Mouse (Mus musculus): Measurements from ENCODE around the gene Capn12.
A peak's percentile ranks its signal among the peaks of the same experiment; 100 is the strongest.

Gene Capn12

DNA sequence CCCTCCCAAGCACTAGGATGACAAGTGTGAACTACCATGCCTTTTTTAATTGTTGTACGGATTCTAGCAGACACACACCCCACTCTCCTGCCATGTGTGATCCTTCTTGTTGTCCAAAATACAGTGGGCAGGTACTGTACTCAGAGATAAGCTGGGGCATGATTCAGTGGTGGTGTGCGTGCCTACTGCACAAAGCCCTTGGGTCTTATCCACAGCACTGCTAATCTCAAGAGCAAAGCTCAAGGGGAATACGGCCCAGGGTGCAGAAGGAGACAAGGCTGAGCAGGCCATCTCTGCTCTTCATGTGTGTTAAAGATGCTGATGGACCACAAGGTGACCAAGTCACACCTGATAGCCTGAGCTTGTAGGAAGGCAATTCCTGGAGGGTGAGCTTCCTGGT, 40.0 kb downstream of the Capn12 start:
- no peak for DNase-seq (ENCODE audit: low spot score)

GRCm38 (mm10) chr7:28921722-28922465, 40.7 kb downstream of the Capn12 start:
- DNase-seq (ENCODE audit: low spot score) = no peak

DNA sequence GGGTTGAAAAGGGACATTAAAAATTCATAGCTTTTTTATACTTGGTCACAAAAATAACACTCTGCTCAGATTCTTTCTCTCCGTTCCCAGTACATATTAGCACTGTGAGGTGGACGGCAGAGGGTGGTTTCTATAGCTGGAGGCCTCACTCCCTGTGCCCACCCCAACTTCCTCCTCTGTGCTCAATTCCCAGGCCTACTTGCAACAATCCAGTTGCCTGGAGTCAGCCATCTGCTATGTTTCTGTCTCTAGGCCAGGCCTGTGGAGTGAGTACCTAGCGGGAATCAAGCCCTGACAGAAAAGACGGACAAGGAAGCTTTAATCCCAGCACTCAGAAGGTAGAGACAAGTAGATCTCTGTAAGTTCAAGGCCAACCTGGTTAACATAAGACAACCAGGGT, 41.4 kb downstream of the Capn12 start:
- no peak for DNase-seq (ENCODE audit: low spot score)

GRCm38 (mm10) chr7:28923865-28924291, 42.7 kb downstream of the Capn12 start:
- DNase-seq (ENCODE audit: low spot score) = peak; percentile 61

DNA sequence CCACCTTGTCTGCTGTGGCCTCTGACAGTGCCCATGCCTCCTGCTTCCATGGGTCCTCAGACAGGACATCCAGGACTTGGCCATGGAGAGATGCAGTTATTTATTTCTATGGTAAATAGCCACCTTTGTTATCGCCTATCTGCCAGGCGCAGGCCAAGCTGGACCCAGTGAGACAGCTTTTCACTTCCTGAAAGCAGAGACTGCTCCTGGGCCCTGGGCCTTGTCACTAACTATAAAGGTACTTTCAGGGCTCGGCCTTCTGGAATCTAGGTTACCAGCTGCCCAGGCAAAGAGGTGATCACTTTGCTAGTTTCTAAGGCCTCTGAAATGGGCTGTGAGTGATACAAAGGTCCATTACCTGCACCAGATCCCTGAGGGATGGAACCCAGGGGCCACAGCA, 43.6 kb downstream of the Capn12 start:
- no peak for DNase-seq (ENCODE audit: low spot score)

- peak; percentile 93 for DNase-seq (ENCODE audit: low spot score)
Measured at GRCm38 (mm10) chr7:28925317-28925716, 44.1 kb downstream of the Capn12 start.

GRCm38 (mm10) chr7:28926172-28926571, 45.0 kb downstream of the Capn12 start:
- no peak for DNase-seq (ENCODE audit: low spot score)

- peak; percentile 84 for DNase-seq (ENCODE audit: low spot score)
Measured at GRCm38 (mm10) chr7:28929381-28929780, 48.2 kb downstream of the Capn12 start.

DNA sequence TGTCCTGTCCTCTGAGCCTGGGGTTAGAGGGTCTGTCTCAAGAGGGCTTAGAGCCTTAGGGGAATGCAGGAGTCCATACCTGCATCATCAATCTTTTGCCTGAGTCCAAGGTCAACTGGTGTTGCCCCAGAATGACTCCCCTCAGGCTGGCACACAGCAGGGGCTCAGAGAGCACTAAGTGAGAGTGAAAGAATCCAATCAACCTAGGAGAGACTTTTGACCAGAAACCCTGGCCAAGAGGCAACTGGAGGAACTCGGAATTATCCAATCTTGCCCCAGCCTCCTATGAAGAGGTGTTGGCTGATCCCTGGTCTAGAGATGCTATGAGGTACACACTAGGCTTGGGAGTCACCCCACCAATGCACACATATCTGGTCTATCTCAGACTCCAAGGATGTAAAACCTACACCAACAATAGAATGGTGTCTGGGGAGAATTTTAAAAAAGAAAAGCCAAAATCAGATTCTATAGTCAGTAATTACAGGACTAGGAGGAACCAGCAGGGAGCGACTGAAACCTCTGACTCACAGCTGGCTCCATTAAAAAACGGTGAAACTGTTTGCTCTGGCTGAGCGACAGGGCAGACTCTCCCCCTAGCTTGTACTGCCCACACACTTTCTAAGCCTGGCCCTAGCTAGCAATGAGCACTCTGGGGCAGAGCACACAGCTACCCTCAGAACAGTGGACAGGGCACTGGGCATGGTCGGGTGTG, 49.3 kb downstream of the Capn12 start:
- no peak for DNase-seq (ENCODE audit: low spot score)

DNA sequence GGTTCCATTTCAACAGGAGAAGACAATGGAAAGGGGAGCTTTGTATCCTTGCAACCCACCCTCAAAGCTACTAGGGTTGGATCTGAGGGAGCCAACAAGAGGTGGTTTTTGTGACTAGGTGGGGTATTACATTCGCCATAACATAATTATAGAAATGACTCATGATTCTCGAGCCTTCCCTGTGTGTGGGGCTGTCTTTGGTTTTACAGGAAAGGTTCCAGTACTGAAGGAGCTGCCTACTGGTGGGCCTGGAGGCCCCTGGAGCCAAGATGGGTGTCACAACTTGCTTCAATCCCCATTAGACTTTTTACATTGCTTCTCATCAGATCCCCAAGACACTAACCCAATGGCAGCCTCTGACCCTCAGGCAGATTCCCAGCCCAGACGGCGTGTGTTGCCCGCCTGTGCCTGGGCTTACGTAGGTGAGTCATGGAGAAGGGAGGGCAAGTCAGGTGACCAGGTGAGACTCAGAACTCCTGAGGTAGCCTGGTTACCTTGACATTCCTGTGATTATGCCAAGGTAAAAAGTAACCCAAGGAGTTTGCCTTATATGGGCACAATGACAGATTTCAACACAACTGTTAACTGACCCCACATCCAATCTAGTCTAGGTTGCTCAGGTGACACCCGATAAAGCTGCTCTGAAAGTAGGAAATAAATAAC, 49.9 kb downstream of the Capn12 start:
- peak; percentile 74 for DNase-seq (ENCODE audit: low spot score)

GRCm38 (mm10) chr7:28931695-28932039, 50.4 kb downstream of the Capn12 start:
- DNase-seq (ENCODE audit: low spot score) = no peak

DNA sequence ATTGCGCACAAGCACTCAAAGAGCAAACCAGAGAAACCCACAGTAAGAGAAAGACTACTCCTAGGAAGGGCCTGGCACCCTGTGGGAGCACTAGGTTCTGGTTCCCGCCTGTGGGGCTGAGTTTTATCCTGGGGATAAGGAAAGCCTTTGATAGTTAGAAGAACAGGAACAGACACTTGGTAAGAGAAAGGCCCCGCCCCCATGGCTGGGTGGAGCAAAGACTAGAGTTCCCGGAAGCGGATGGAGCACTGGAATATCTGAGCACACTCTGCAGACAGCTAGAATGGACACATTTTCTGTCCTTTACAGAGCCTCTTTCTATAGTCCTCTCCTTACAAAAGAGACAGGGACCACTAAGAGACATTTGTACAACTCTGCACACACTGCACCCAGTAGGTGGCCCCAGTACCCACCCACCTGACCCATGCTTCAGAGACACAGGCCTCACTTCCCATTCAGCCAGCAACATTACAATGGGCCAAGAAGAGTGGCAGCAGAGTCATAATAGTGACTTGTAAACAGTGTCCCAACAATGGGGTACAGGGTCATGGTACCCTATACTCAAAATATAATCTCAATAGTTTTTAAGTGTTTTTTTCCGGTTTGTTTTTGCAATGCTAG, 51.3 kb downstream of the Capn12 start:
- DNase-seq (ENCODE audit: low spot score) = peak; percentile 68

- no peak for DNase-seq (ENCODE audit: low spot score)
Measured at GRCm38 (mm10) chr7:28933825-28934224, 52.6 kb downstream of the Capn12 start.

- DNase-seq (ENCODE audit: low spot score) = no peak
Measured at GRCm38 (mm10) chr7:28936787-28937186, 55.6 kb downstream of the Capn12 start.

DNA sequence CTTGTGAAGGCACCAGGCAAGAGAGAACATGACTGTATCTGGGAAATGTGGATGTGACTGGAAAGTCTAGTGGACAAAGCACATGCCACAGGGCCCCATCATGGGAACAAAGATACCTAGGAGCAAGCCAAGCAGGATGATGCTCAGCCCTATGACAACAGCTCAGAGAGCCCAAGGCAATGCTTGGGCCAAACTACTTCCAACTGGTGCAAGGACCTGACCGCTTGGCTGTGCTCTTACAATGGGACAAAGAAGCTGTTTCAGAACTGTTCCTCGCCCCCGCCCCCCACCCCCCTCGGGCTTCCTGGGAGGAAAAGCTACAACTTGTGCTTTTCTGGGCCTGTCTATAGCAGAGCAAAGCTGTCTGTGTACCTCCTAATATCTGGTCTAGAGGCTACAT, 57.4 kb downstream of the Capn12 start:
- DNase-seq (ENCODE audit: low spot score) = no peak

- no peak for DNase-seq (ENCODE audit: low spot score)
Measured at GRCm38 (mm10) chr7:28939418-28940183, 58.4 kb downstream of the Capn12 start.

DNA sequence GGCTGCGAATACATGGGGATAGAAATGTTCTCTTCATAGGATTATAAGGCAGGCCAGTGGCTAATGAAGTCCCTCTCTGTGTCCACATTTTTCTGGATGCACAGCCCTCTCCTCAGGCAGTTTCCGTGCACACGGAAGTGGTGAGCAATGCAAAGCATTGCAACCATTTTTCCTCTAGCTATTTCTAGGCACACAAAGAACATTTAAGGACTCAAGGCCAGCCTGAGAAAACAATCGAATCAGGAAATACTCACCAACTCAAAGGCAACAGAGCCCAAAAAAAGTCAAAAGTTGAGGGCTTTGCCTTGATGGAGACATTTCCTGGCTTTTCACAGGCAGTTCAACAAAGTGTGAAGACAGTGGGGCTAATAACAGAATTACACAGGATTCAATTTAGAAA, 59.9 kb downstream of the Capn12 start:
- DNase-seq (ENCODE audit: low spot score) = peak; percentile 6

- DNase-seq (ENCODE audit: low spot score) = peak; percentile 72
Measured at GRCm38 (mm10) chr7:28941542-28941941, 60.3 kb downstream of the Capn12 start.
